Mouse (Mus musculus) bone marrow macrophage, adult 2 months (primary cell): Measurements from ENCODE around the gene Tmem86b. TPM values are rescaled to one million over a fixed set of nuclear protein-coding genes. Genes with fewer than 3 reads are reported as not detected.

ENCODE experiments used
- H3K27ac ChIP-seq: 2 replicates; pipeline ENCODE4 v1.5.1; 2012; ENCODE audit warnings: low read depth, low read length; ENCODE audit not compliant: insufficient read depth
- H3K4me1 ChIP-seq: 2 replicates; pipeline ENCODE4 v1.6.1; 2012; ENCODE audit warnings: low read length; ENCODE audit not compliant: control insufficient read depth, insufficient read depth
- H3K4me3 ChIP-seq: 2 replicates; pipeline ENCODE4 v1.5.1; 2012; ENCODE audit warnings: mild to moderate bottlenecking, low read length, moderate library complexity; ENCODE audit not compliant: insufficient read depth
- CTCF ChIP-seq: IDR thresholded peaks from 2 replicates; pipeline ENCODE4 v1.5.1; 2012; ENCODE audit warnings: low read depth, mild to moderate bottlenecking, low read length, moderate library complexity
- POLR2A ChIP-seq: IDR thresholded peaks from 2 replicates; pipeline ENCODE4 v1.6.1; 2012; ENCODE audit warnings: mild to moderate bottlenecking, low read depth, low read length, borderline replicate concordance
- polyA plus RNA-seq: library from polyadenylated mRNA; stranded (reverse); fragments of >200 nt; gene quantifications from 2 replicates; pipeline ENCODE4 v1.2.4, GENCODE M21; 2012; ENCODE audit not compliant: missing spikeins, insufficient read depth, insufficient read length

The Tmem86b gene
- polyA plus RNA-seq, 1 experiment: 10.9 TPM

DNA sequence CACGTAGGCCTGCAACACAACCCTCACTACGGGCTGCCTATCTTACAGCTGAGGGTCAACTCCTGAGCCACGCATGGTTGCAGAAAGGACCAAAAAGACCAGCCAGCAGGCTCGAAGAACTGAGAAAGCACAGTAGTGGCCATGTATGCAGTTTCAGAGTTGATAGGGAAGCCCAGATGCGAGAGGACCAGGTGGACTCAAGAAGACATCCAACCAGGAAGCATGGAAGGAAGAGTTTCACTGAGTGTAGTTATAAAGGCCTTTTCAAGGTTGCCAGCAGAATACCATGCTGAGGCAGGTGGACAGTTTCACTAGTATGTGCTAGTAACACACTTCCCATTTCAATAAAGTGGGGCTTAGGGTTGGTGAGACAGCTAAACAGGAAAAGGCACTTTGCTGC, 21.5 kb upstream of the Tmem86b start:
- peaks cover 51% of the 10 kb centered on the region for H3K4me1 ChIP-seq
- H3K4me3 ChIP-seq: peak overlapping the region; percentile 18
- TF ChIP-seq CTCF: no peak
- H3K27ac ChIP-seq: peak overlapping the region; percentile 98

DNA sequence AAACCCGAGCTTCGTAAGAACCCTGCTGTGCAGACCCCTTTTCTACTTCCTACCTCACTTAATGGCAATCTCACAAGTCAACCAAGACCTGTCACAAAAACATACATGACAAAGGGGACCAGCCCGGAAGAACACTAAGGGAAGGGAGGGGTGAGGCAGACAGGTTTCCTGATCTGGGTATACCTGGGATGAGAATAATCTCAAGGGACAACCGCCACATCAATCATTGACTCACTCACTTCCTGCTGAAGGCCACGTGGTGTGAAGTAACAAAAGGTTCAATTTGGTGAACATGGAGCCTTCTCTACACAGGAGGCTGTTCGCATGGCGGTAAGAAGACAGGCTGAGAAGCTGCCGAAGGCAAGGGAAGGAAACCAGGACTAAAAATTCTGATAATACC, 20.4 kb upstream of the Tmem86b start:
- Histone ChIP-seq H3K4me1 (peaks cover 56% of the 10 kb centered on the region), H3K4me3 (no peak overlapping the region), H3K27ac (no peak overlapping the region)
- TF ChIP-seq POLR2A (no peak), CTCF (no peak)

DNA sequence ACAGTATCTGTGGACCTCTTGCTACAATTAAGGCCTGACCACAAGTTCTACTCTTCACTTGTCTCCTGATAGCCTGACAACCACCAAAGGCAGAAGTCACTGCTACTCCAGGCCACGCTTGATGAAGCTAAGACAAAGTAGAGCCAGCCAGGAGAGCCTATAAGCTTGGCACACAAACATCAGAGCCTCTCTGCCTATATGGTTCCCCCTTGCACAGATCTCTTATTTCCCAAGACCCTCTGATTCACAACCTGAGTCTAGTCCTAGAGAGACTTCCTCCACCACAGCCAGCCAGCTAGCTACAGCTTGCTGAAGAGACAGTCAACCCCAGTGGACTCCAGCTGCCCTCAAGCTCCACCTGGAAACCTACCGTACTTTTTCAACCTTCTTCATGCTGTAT, 16.8 kb upstream of the Tmem86b start:
- Histone ChIP-seq H3K4me3 (no peak overlapping the region), H3K27ac (no peak overlapping the region), H3K4me1 (peaks cover 37% of the 10 kb centered on the region)
- no peak for TF ChIP-seq POLR2A
- no peak for TF ChIP-seq CTCF

DNA sequence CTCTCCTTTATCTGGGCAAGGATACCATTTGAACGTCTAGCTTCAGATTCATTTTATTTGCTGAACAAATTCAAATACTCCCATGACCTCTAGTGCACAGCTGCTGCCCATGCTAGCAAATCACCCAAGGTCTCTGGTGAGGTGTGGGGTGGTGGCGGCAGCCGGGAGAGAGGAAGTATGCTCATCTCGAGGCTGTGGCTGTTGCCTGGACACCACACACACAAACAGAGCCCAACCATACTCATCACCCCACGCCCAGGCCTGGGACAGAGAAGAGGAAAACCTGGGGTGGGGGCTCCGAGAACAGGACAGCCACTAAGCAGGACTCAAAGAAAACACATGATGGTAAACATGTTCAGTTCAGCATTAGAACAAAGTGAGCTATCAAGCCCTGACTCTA, 16.1 kb upstream of the Tmem86b start:
- Histone ChIP-seq H3K27ac (no peak overlapping the region), H3K4me1 (peaks cover 30% of the 10 kb centered on the region), H3K4me3 (no peak overlapping the region)
- no peak for TF ChIP-seq POLR2A

DNA sequence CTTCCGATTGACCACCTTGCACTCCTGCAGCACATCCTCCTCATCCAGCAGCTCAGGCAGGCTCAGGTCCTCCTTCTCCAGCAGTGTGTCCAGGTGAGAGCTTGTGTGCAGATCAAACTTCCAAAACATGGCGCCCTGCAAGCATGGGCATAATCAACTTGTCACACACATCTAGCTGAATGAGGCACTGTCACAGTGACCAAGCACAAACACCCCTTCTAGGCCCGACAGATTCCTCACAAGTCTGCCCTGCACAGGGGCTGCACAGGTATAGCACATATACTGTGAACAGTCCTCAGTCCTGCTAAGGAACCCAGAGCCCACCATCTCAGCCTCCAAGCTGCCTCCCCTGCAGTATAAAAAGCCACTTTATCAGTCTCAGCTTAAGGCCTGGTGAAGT, 15.6 kb upstream of the Tmem86b start:
- TF ChIP-seq POLR2A (no peak), CTCF (no peak)
- Histone ChIP-seq H3K4me1 (peaks cover 25% of the 10 kb centered on the region), H3K4me3 (no peak overlapping the region), H3K27ac (no peak overlapping the region)

DNA sequence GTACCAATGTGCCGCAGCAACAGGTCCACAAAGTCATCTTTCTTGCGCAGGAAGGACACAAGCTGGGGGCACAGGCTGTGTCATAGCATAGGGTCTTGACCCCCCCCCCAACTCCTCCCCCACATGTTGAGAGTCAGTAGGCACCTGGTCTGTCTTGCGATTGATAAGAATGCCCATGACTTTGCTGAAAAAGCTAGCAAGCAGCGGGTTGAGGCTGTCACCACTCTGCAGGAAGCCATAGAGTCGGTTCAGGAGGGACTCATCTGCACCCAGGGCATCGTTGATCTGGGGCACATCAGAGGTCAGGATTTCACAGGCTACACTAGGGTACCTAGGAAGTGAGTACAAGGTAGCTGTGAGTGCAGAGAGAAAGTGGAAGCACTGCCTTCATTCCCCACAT, 12.0 kb upstream of the Tmem86b start:
- H3K27ac ChIP-seq: no peak overlapping the region
- peaks cover 13% of the 10 kb centered on the region for H3K4me1 ChIP-seq
- no peak overlapping the region for H3K4me3 ChIP-seq
- TF ChIP-seq POLR2A: no peak
- no peak for TF ChIP-seq CTCF

DNA sequence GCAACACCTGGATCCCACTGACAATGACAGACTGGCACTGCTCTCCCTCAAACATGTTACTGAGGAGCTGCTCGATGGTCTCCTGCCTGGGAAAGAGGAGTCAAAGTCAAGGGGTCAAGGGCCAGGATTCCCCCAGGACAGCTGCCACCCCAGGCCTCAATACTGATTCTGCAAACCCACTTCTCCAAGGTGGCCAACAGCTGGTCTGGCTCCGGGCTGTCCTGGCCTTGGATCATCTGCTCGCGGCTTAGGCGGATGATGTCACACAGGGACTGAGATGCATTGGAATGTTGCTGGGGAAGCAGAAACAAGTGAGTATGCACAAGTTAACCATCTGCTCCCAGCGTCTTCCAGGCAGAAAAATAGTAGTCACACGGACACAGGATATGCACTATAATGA, 10.7 kb upstream of the Tmem86b start:
- H3K4me1 ChIP-seq: peaks cover under 1% of the 10 kb centered on the region; the same call in 1 of the 2 replicates
- TF ChIP-seq POLR2A: no peak
- no peak for TF ChIP-seq CTCF

DNA sequence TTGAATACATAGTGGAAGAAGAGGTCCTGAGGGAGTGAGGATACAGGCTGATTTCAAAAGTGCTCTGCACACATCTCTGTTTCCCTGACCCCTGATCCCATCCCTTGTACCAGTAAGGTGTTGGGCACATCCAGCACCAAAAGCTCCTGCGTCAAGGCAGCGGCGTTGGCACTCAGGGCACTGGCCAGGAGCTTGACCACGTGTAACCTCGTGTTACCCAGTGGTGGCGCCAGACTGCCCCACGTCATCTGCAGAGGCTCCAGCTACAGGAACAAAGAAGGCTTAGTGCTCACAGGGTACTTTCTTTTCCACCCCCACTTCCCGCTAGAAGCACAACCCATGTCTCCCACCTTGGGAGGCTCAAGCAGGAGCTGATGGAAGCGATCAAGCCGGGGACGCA, 9.9 kb upstream of the Tmem86b start:
- TF ChIP-seq POLR2A: no peak
- no peak for TF ChIP-seq CTCF
- Histone ChIP-seq H3K27ac (no peak overlapping the region), H3K4me3 (no peak overlapping the region), H3K4me1 (0 out of 2 replicates have a peak, but pooled peaks cover 6% of the 10 kb centered on the region)

More for the DNA sequence above, 10.7 kb upstream of the Tmem86b start:
- H3K27ac ChIP-seq: no peak overlapping the region
- H3K4me3 ChIP-seq: no peak overlapping the region

DNA sequence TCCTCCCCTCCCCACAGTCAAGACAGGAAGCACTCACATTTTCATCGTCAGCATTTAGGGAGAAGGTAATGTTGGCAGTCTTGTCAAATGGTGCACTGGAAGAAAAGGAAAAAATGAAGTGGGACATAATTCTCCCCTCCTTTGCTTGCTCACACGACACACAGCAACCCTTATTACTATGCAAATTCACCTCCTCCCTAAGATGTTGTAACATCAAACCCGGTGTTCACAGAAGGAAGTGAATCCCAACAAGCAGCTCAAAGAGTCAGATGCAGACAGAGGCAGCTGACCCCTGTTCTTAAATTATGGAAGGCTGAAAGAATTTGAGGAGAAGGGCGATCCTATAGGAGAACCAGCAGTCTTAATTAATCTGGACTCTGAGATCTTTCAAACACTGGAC, 5.0 kb upstream of the Tmem86b start:
- Histone ChIP-seq H3K4me3 (no peak overlapping the region), H3K4me1 (0 out of 2 replicates have a peak, but pooled peaks cover 6% of the 10 kb centered on the region), H3K27ac (no peak overlapping the region)
- TF ChIP-seq CTCF (no peak), POLR2A (no peak)

DNA sequence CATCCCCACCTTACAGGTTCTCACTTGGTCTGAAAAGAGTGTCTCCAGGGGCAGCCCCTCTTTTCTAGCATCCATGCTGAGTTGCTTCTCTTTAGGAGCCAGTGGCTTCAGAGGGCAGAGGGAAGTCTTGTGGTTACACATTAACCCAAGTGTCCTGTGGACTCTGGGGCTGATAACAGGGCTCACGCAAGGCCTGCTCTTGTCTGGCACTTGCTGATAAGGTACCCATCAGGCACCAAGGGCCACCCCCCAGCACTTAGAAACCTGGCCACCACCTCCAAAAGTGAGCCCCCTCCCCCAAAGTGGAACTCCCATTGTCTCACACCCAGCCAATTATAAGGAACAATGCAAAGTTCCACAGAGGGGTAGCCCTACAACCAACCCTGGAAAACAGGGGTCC, 1.0 kb downstream of the Tmem86b start:
- no peak overlapping the region for H3K4me3 ChIP-seq
- H3K27ac ChIP-seq: no peak overlapping the region
- no peak for TF ChIP-seq CTCF
- no peak for TF ChIP-seq POLR2A
- no peaks in the 10 kb centered on the region for H3K4me1 ChIP-seq

DNA sequence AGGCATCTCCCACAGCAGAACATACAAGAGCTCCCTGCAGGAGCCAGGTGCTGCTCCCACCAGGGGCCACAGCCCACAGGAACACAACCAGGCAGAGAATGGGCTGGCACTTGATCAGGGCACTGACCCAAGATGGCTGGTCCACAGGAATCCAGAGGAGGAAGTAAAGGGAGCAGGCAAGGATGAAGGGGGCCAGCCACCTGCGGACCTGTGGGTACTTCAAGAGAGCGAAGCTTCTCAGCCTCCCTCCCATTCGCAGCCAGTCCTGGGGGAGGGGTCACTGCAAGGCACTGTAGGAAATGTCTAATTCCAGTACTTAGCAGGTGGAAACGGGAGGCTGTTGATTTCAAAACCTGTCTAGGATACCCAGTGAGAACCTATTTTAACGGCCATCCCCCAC, 1.6 kb downstream of the Tmem86b start:
- no peak for TF ChIP-seq CTCF
- no peak for TF ChIP-seq POLR2A
- H3K4me3 ChIP-seq: no peak overlapping the region
- H3K4me1 ChIP-seq: no peaks in the 10 kb centered on the region
- H3K27ac ChIP-seq: no peak overlapping the region
